Mouse (Mus musculus) liver, postnatal 0 days (tissue): Measurements from ENCODE around the gene Actb. TPM values are rescaled to one million over a fixed set of nuclear protein-coding genes. Genes with fewer than 3 reads are reported as not detected.

Experiments used
- ATAC-seq: fragments of 200-750 bp; cut with Nextera tagmentation; 2 replicates; pipeline ENCODE4 v1.8.0; 2017; ENCODE audit warnings: mild to moderate bottlenecking, moderate library complexity
- DNase-seq: peaks from one replicate; pipeline ENCODE4 v3.0.0-alpha.2; 2016
- H3K27ac ChIP-seq: fragments of 300-500 bp; sonication (generic); 2 replicates; pipeline ENCODE4 v1.5.1; 2014; ENCODE audit warnings: antibody characterized with exemption, moderate library complexity, mild to moderate bottlenecking, low read depth
- H3K27me3 ChIP-seq: fragments of 300-500 bp; sonication (generic); 2 replicates; pipeline ENCODE4 v1.6.1; 2014; ENCODE audit warnings: low read length, control low read depth, mixed read lengths; ENCODE audit not compliant: insufficient read depth
- H3K36me3 ChIP-seq: fragments of 300-500 bp; sonication (generic); replicated peaks from 2 replicates; pipeline ENCODE4 v1.6.1; 2014; ENCODE audit warnings: mild to moderate bottlenecking, control low read depth, low read length, moderate library complexity, mixed read lengths; ENCODE audit not compliant: insufficient read depth
- H3K4me1 ChIP-seq: fragments of 300-500 bp; sonication (generic); 2 replicates; pipeline ENCODE4 v1.6.1; 2014; ENCODE audit warnings: antibody characterized with exemption, mild to moderate bottlenecking, control low read depth; ENCODE audit not compliant: insufficient read depth
- H3K4me2 ChIP-seq: fragments of 300-500 bp; sonication (generic); 2 replicates; pipeline ENCODE4 v1.6.1; 2014; ENCODE audit warnings: low read depth, mild to moderate bottlenecking, low read length, moderate library complexity, mixed read lengths
- H3K4me3 ChIP-seq: fragments of 300-500 bp; sonication (generic); 2 replicates; pipeline ENCODE4 v1.5.1; 2014; ENCODE audit warnings: low read depth, low read length
- H3K9ac ChIP-seq: fragments of 300-500 bp; sonication (generic); replicated peaks from 2 replicates; pipeline ENCODE4 v1.6.1; 2014; ENCODE audit warnings: mild to moderate bottlenecking, moderate library complexity
- H3K9me3 ChIP-seq: fragments of 300-500 bp; sonication (generic); 2 replicates; pipeline ENCODE4 v1.6.1; 2016; ENCODE audit warnings: mild to moderate bottlenecking, control low read depth, low read length, mixed read lengths
- CTCF ChIP-seq: sonication (generic); IDR thresholded peaks from 2 replicates; pipeline ENCODE4 v1.5.1; 2016; ENCODE audit warnings: antibody characterized with exemption, low read depth
- EP300 ChIP-seq: IDR thresholded peaks from 2 replicates; pipeline ENCODE4 v1.6.1; 2016; ENCODE audit warnings: antibody characterized with exemption, low read depth, mild to moderate bottlenecking
- WGBS: fragments of 180-500 bp; shearing (Covaris S2); extraction: QIAGEN DNeasy Blood & Tissue Kit; methylation state at CpG from one replicate; pipeline ENCODE4 v1.1.7; 2014; ENCODE audit not compliant: insufficient replicate concordance; 5-methylcytosine and 5-hydroxymethylcytosine counted together
- polyA plus RNA-seq: library from polyadenylated mRNA; unstranded; fragments of >200 nt; fragmentation: Nextera tagmentation; extraction: Ambion mirVana; gene quantifications from 2 replicates; pipeline ENCODE4 v1.2.1, GENCODE M21; 2015

The Actb gene
- polyA plus RNA-seq, 1 experiment from 2014 or later = 7,738 TPM

GRCm38 (mm10) chr5:142877337-142878280, 28.9 kb downstream of the Actb start:
- TF ChIP-seq EP300 (no peak), CTCF (peak; percentile 99)
- Histone ChIP-seq H3K27ac (no peak overlapping the region), H3K27me3 (no peaks in the 10 kb centered on the region), H3K4me3 (no peak overlapping the region), H3K4me1 (peaks cover 4% of the 10 kb centered on the region), H3K9me3 (no peaks in the 10 kb centered on the region), H3K4me2 (no peak overlapping the region), H3K36me3 (peaks cover 5% of the 10 kb centered on the region; the same call in 1 of the 2 replicates), H3K9ac (no peak overlapping the region)
- peak; percentile 90 for DNase-seq
- 28% methylated on average over 11 of the region's 11 CpGs for WGBS
- peak; percentile 70 for ATAC-seq

GRCm38 (mm10) chr5:142876896-142877295, 29.7 kb downstream of the Actb start:
- H3K4me2 ChIP-seq = no peak overlapping the region

GRCm38 (mm10) chr5:142875513-142875905, 31.0 kb downstream of the Actb start:
- Histone ChIP-seq H3K4me1 (no peaks in the 10 kb centered on the region), H3K27me3 (no peaks in the 10 kb centered on the region), H3K4me2 (no peak overlapping the region), H3K4me3 (no peak overlapping the region), H3K27ac (no peak overlapping the region), H3K36me3 (peaks cover 12% of the 10 kb centered on the region; the same call in 1 of the 2 replicates), H3K9ac (no peak overlapping the region), H3K9me3 (no peaks in the 10 kb centered on the region)
- ATAC-seq (no peak), DNase-seq (no peak)
- WGBS = 92% methylated on average over 10 of the region's 10 CpGs
- TF ChIP-seq CTCF (no peak), EP300 (no peak)

More at GRCm38 (mm10) chr5:142876896-142877295, 29.7 kb downstream of the Actb start:
- TF ChIP-seq EP300 = no peak
- TF ChIP-seq CTCF = no peak
- ATAC-seq (no peak), DNase-seq (no peak)
- H3K36me3 ChIP-seq = peaks cover 10% of the 10 kb centered on the region; the same call in 1 of the 2 replicates
- no peak overlapping the region for H3K9ac ChIP-seq
- H3K27ac ChIP-seq = no peak overlapping the region
- H3K4me1 ChIP-seq = peaks cover 4% of the 10 kb centered on the region
- H3K4me3 ChIP-seq = no peak overlapping the region
- H3K9me3 ChIP-seq = no peaks in the 10 kb centered on the region
- 81% methylated on average over 5 of the region's 5 CpGs for WGBS
- no peaks in the 10 kb centered on the region for H3K27me3 ChIP-seq

GRCm38 (mm10) chr5:142874791-142875512, 31.6 kb downstream of the Actb start:
- no peak for DNase-seq
- Histone ChIP-seq H3K4me1 (no peaks in the 10 kb centered on the region), H3K4me3 (no peak overlapping the region), H3K36me3 (peaks cover 12% of the 10 kb centered on the region; the same call in 1 of the 2 replicates), H3K27me3 (no peaks in the 10 kb centered on the region), H3K9ac (no peak overlapping the region), H3K9me3 (no peaks in the 10 kb centered on the region), H3K4me2 (no peak overlapping the region), H3K27ac (no peak overlapping the region)
- no peak for ATAC-seq
- TF ChIP-seq CTCF = no peak; the same call in 1 of the 2 replicates
- TF ChIP-seq EP300 = no peak
- WGBS = 91% methylated on average over 13 of the region's 13 CpGs

- ATAC-seq = no peak
- WGBS = 84% methylated on average over 7 of the region's 7 CpGs
- Histone ChIP-seq H3K4me3 (no peak overlapping the region), H3K27ac (no peak overlapping the region), H3K4me1 (no peaks in the 10 kb centered on the region), H3K27me3 (no peaks in the 10 kb centered on the region), H3K9ac (no peak overlapping the region), H3K9me3 (no peaks in the 10 kb centered on the region), H3K4me2 (no peak overlapping the region), H3K36me3 (peaks cover 12% of the 10 kb centered on the region; the same call in 1 of the 2 replicates)
- no peak for TF ChIP-seq EP300
- TF ChIP-seq CTCF = no peak
- DNase-seq = no peak
Observed at GRCm38 (mm10) chr5:142873718-142874117, 32.8 kb downstream of the Actb start.

- Histone ChIP-seq H3K4me3 (no peak overlapping the region), H3K36me3 (peaks cover 12% of the 10 kb centered on the region; the same call in 1 of the 2 replicates), H3K4me2 (no peak overlapping the region), H3K27ac (no peak overlapping the region), H3K9me3 (no peaks in the 10 kb centered on the region), H3K27me3 (no peaks in the 10 kb centered on the region), H3K9ac (no peak overlapping the region), H3K4me1 (no peaks in the 10 kb centered on the region)
- DNase-seq = no peak
- TF ChIP-seq CTCF (no peak), EP300 (no peak)
- ATAC-seq = no peak
- 71% methylated on average over 12 of the region's 12 CpGs for WGBS
Observed at GRCm38 (mm10) chr5:142871765-142872164, 34.8 kb downstream of the Actb start.
